Mouse (Mus musculus) stomach, postnatal 0 days (tissue): Measurements from ENCODE around the gene Prkci. TPM values are rescaled to one million over a fixed set of nuclear protein-coding genes. Genes with fewer than 3 reads are reported as not detected.
A peak's percentile ranks its signal among the peaks of the same experiment; 100 is the strongest.

ENCODE experiments used
- ATAC-seq: fragments of 200-750 bp; cut with Nextera tagmentation; 2 replicates; pipeline ENCODE4 v1.8.0; 2017; ENCODE audit not compliant: low FRiP score, low TSS enrichment
- DNase-seq: peaks from one replicate; pipeline ENCODE4 v3.0.0-alpha.2; 2016; ENCODE audit warnings: low spot score
- H3K27ac ChIP-seq: fragments of 300-500 bp; sonication (generic); replicated peaks from 2 replicates; pipeline ENCODE4 v1.5.1; 2014; ENCODE audit warnings: mild to moderate bottlenecking, control low read depth
- H3K27me3 ChIP-seq: fragments of 300-500 bp; sonication (generic); 2 replicates; pipeline ENCODE4 v1.6.1; 2014; ENCODE audit warnings: low read length; ENCODE audit not compliant: control insufficient read depth, insufficient read depth
- H3K36me3 ChIP-seq: fragments of 300-500 bp; sonication (generic); 2 replicates; pipeline ENCODE4 v1.6.1; 2014; ENCODE audit warnings: low read length, mixed read lengths; ENCODE audit not compliant: control insufficient read depth, insufficient read depth
- H3K4me1 ChIP-seq: fragments of 300-500 bp; sonication (generic); replicated peaks from 2 replicates; pipeline ENCODE4 v1.6.1; 2014; ENCODE audit warnings: antibody characterized with exemption; ENCODE audit not compliant: control insufficient read depth, insufficient read depth
- H3K4me2 ChIP-seq: fragments of 300-500 bp; sonication (generic); replicated peaks from 2 replicates; pipeline ENCODE4 v1.6.1; 2014; ENCODE audit warnings: low read depth, mild to moderate bottlenecking, control low read depth, moderate library complexity
- H3K4me3 ChIP-seq: fragments of 300-500 bp; sonication (generic); 2 replicates; pipeline ENCODE4 v1.5.1; 2014; ENCODE audit warnings: low read depth, low read length, control low read depth
- H3K9ac ChIP-seq: fragments of 300-500 bp; sonication (generic); 2 replicates; pipeline ENCODE4 v1.6.1; 2014; ENCODE audit warnings: mild to moderate bottlenecking, low read length, control low read depth, mixed read lengths
- H3K9me3 ChIP-seq: fragments of 300-500 bp; sonication (generic); 2 replicates; pipeline ENCODE4 v1.6.1; 2016; ENCODE audit warnings: low read length; ENCODE audit not compliant: control insufficient read depth
- CTCF ChIP-seq: IDR thresholded peaks from 2 replicates; pipeline ENCODE4 v1.5.1; 2016; ENCODE audit warnings: antibody characterized with exemption, low read depth, mild to moderate bottlenecking, moderate library complexity
- EP300 ChIP-seq: optimal IDR thresholded peaks from 2 replicates; pipeline ENCODE3; 2016; ENCODE audit warnings: antibody characterized with exemption
- WGBS: fragments of 180-500 bp; shearing (Covaris S2); extraction: QIAGEN DNeasy Blood & Tissue Kit; methylation state at CpG from one replicate; pipeline ENCODE4 v1.1.7; 2014; 5-methylcytosine and 5-hydroxymethylcytosine counted together
- polyA plus RNA-seq: library from polyadenylated mRNA; unstranded; fragments of >200 nt; fragmentation: Nextera tagmentation; extraction: Ambion mirVana; gene quantifications from 2 replicates; pipeline ENCODE4 v1.2.1, GENCODE M21; 2015

Prkci gene
- polyA plus RNA-seq, 1 experiment from 2014 or later: 21.2 TPM

- DNase-seq (no peak), ATAC-seq (no peak)
- Histone ChIP-seq H3K4me1 (peaks cover 6% of the 10 kb centered on the region; the same call in 1 of the 2 replicates), H3K4me2 (no peak overlapping the region), H3K9me3 (no peaks in the 10 kb centered on the region), H3K36me3 (peaks cover 3% of the 10 kb centered on the region; the same call in 1 of the 2 replicates), H3K9ac (no peak overlapping the region), H3K4me3 (no peak overlapping the region), H3K27me3 (no peaks in the 10 kb centered on the region), H3K27ac (no peak overlapping the region)
- WGBS: 93% methylated on average over 5 of the region's 5 CpGs
- TF ChIP-seq CTCF (no peak), EP300 (no peak)
Observed at GRCm38 (mm10) chr3:31019793-31020447, 24.4 kb downstream of the Prkci start.

- H3K4me1 ChIP-seq: peaks cover 6% of the 10 kb centered on the region; the same call in 1 of the 2 replicates
- peaks cover 3% of the 10 kb centered on the region; the same call in 1 of the 2 replicates for H3K36me3 ChIP-seq
- no peaks in the 10 kb centered on the region for H3K9me3 ChIP-seq
- TF ChIP-seq EP300 (no peak), CTCF (no peak)
- DNase-seq (no peak), ATAC-seq (no peak)
- H3K4me2 ChIP-seq: no peak overlapping the region
- 75% methylated on average over 4 of the region's 4 CpGs for WGBS
- H3K4me3 ChIP-seq: no peak overlapping the region
- no peak overlapping the region for H3K27ac ChIP-seq
- no peaks in the 10 kb centered on the region for H3K27me3 ChIP-seq
- H3K9ac ChIP-seq: no peak overlapping the region
Observed at GRCm38 (mm10) chr3:31020656-31021055, 25.1 kb downstream of the Prkci start.

GRCm38 (mm10) chr3:31022895-31023436, 27.4 kb downstream of the Prkci start:
- DNase-seq: peak; percentile 53
- WGBS: 26% methylated on average over 7 of the region's 7 CpGs
- Histone ChIP-seq H3K4me2 (no peak overlapping the region), H3K36me3 (peaks cover 3% of the 10 kb centered on the region), H3K9ac (no peak overlapping the region), H3K27me3 (no peaks in the 10 kb centered on the region), H3K27ac (peak overlapping the region; percentile 46; the same call in 1 of the 2 replicates), H3K9me3 (no peaks in the 10 kb centered on the region), H3K4me3 (no peak overlapping the region), H3K4me1 (no peaks in the 10 kb centered on the region)
- TF ChIP-seq EP300: no peak
- TF ChIP-seq CTCF: no peak
- ATAC-seq: peak; percentile 92

- Histone ChIP-seq H3K9ac (no peak overlapping the region), H3K36me3 (peaks cover 3% of the 10 kb centered on the region), H3K4me1 (no peaks in the 10 kb centered on the region), H3K27ac (no peak overlapping the region), H3K4me2 (no peak overlapping the region), H3K9me3 (no peaks in the 10 kb centered on the region), H3K4me3 (no peak overlapping the region), H3K27me3 (no peaks in the 10 kb centered on the region)
- DNase-seq (no peak), ATAC-seq (no peak)
- TF ChIP-seq CTCF (no peak), EP300 (no peak)
- 89% methylated on average over 8 of the region's 8 CpGs for WGBS
Observed at GRCm38 (mm10) chr3:31027718-31028117, 32.2 kb downstream of the Prkci start.

GRCm38 (mm10) chr3:31031621-31032020, 36.1 kb downstream of the Prkci start:
- no peaks in the 10 kb centered on the region for H3K27me3 ChIP-seq
- WGBS: 92% methylated on average over 9 of the region's 9 CpGs
- no peaks in the 10 kb centered on the region for H3K9me3 ChIP-seq
- H3K36me3 ChIP-seq: peaks cover 2% of the 10 kb centered on the region; the same call in 1 of the 2 replicates
- no peak overlapping the region for H3K4me3 ChIP-seq
- DNase-seq: no peak
- no peak overlapping the region for H3K27ac ChIP-seq
- TF ChIP-seq CTCF (no peak), EP300 (no peak)
- H3K4me2 ChIP-seq: no peak overlapping the region
- ATAC-seq: no peak
- no peak overlapping the region for H3K9ac ChIP-seq
- H3K4me1 ChIP-seq: no peaks in the 10 kb centered on the region

- Histone ChIP-seq H3K4me2 (no peak overlapping the region), H3K9ac (no peak overlapping the region), H3K27ac (no peak overlapping the region), H3K36me3 (peaks cover 7% of the 10 kb centered on the region; the same call in 1 of the 2 replicates), H3K9me3 (no peaks in the 10 kb centered on the region), H3K27me3 (no peaks in the 10 kb centered on the region), H3K4me1 (no peaks in the 10 kb centered on the region), H3K4me3 (no peak overlapping the region)
- no peak for ATAC-seq
- WGBS: 76% methylated on average over 3 of the region's 3 CpGs
- DNase-seq: no peak
- TF ChIP-seq CTCF: no peak
- TF ChIP-seq EP300: no peak
Observed at GRCm38 (mm10) chr3:31033644-31034043, 38.1 kb downstream of the Prkci start.
